Mouse (Mus musculus): ENCODE measurements around the gene Gbf1. TPM values are rescaled to one million over a fixed set of nuclear protein-coding genes. Genes with fewer than 3 reads are reported as not detected.

The Gbf1 gene
- polyA plus RNA-seq, 1 experiment from 2014 or later, result 28.0 TPM

DNA sequence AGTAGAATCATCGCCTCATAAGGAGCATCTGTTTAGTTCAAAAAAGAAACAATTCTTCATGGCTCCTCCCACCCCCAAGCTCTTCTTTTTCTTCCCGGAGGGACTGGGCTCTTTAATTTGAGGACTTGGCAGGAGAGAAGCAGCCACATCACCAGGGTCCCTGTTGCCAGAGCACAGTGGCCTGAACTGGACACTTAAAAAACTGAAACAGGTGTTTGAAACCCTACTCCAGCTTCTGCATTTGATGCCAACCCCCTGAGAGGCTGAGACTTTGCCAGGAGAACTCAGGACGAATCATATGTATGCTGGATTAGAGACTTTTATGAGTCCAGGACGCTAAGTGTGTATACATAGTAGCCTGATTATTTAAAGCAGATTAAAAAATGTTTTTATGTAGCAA lies 73.2 kb downstream of the Gbf1 start:
- no peaks in the 10 kb centered on the region for H3K9me3 ChIP-seq (ENCODE audit: control insufficient read depth)
- H3K4me1 ChIP-seq (replicated peaks; ENCODE audit: control insufficient read depth, insufficient read depth, low read length), result no peaks in the 10 kb centered on the region
- no peak for TF ChIP-seq CTCF (IDR thresholded peaks at IDR 0.05; ENCODE audit: low read depth)
- no peak overlapping the region for H3K4me3 ChIP-seq (ENCODE audit: low read depth, low read length)
- no peaks in the 10 kb centered on the region for H3K27me3 ChIP-seq (replicated peaks; ENCODE audit: control insufficient read depth, insufficient read depth, low read length)
- 61% methylated on average over 4 of the region's 4 CpGs for WGBS
- no peak overlapping the region for H3K4me2 ChIP-seq (replicated peaks; ENCODE audit: low read depth)
- H3K27ac ChIP-seq (ENCODE audit: low read depth, low read length), result no peak overlapping the region
- H3K36me3 ChIP-seq (ENCODE audit: control insufficient read depth, insufficient read depth), result 0 out of 2 replicates have a peak, but pooled peaks cover 4% of the 10 kb centered on the region
- H3K9ac ChIP-seq (ENCODE audit: low read depth, low read length), result no peak overlapping the region
- ATAC-seq, result no peak

DNA sequence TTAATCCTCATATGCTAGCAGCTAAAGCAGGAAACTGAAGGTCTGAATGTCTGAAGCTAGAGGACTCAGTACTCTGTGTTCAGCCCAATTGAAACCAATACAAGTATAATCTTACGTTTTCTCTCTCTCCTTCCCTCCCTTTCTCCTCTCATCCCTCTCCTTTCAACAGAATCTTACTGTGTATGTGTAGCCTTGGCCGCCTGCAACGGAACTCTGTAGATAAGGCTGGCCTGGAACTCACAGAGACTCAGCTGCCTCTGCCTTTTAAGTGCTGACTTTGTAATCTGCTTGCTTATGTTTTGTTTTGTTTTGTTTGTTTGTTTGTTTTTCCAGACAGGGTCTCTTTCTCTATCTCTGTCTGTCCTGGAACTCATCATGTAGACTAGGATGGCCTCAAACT lies 74.0 kb downstream of the Gbf1 start:
- no peaks in the 10 kb centered on the region for H3K4me1 ChIP-seq (replicated peaks; ENCODE audit: control insufficient read depth, insufficient read depth, low read length)
- H3K9me3 ChIP-seq (ENCODE audit: control insufficient read depth), result no peaks in the 10 kb centered on the region
- no peak for ATAC-seq
- no peak overlapping the region for H3K9ac ChIP-seq (ENCODE audit: low read depth, low read length)
- H3K4me3 ChIP-seq (ENCODE audit: low read depth, low read length), result no peak overlapping the region
- TF ChIP-seq CTCF (IDR thresholded peaks at IDR 0.05; ENCODE audit: low read depth), result no peak
- H3K36me3 ChIP-seq (ENCODE audit: control insufficient read depth, insufficient read depth), result 0 out of 2 replicates have a peak, but pooled peaks cover 4% of the 10 kb centered on the region
- no peaks in the 10 kb centered on the region for H3K27me3 ChIP-seq (replicated peaks; ENCODE audit: control insufficient read depth, insufficient read depth, low read length)
- WGBS, result 88% methylated on average over 3 of the region's 3 CpGs
- no peak overlapping the region for H3K27ac ChIP-seq (ENCODE audit: low read depth, low read length)
- H3K4me2 ChIP-seq (replicated peaks; ENCODE audit: low read depth), result no peak overlapping the region

DNA sequence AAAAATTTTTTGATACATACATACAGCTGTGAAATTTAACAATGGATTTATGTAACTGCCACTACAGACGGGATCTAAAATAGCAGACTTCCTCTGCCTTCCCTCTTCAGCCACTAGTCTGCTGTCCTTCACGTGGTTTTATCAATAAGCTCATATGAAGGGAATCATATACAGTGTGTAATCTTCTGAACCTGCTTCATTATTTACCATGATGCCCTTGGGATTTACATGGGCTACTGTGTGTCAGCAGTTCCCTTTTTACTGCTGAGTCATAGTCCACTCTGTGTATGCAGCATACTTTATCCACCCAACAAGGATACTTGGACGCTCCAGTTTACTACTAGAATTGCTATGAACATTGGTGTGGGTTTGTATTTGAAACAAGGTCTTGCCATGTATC lies 75.0 kb downstream of the Gbf1 start:
- Histone ChIP-seq H3K4me3 (ENCODE audit: low read depth, low read length) (no peak overlapping the region), H3K9me3 (ENCODE audit: control insufficient read depth) (no peaks in the 10 kb centered on the region), H3K36me3 (ENCODE audit: control insufficient read depth, insufficient read depth) (0 out of 2 replicates have a peak, but pooled peaks cover 4% of the 10 kb centered on the region), H3K9ac (ENCODE audit: low read depth, low read length) (no peak overlapping the region), H3K4me2 (replicated peaks; ENCODE audit: low read depth) (no peak overlapping the region), H3K4me1 (replicated peaks; ENCODE audit: control insufficient read depth, insufficient read depth, low read length) (no peaks in the 10 kb centered on the region), H3K27ac (ENCODE audit: low read depth, low read length) (no peak overlapping the region), H3K27me3 (replicated peaks; ENCODE audit: control insufficient read depth, insufficient read depth, low read length) (no peaks in the 10 kb centered on the region)
- ATAC-seq, result no peak
- WGBS, result 88% methylated on average over 3 of the region's 3 CpGs
- no peak for TF ChIP-seq CTCF (IDR thresholded peaks at IDR 0.05; ENCODE audit: low read depth)

DNA sequence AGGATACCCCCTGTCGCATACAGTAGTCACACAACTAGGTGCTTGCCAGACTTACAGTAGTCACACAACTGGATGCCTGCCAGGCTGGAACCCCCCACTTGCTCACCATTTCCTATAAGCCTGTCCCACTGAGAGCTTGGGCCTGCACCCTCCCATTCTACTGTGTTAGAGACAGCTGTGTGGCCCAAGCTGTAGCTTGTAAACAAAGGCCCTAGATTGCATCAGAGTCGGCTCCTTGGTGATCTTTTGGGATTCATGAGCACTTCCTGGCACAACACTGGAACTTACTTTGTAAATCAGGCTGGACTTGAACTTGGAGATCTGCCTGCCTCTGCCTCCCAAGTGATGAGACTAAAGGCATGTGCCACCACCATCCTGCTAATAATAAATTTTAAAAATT lies 82.1 kb downstream of the Gbf1 start:
- TF ChIP-seq CTCF (IDR thresholded peaks at IDR 0.05; ENCODE audit: low read depth), result no peak
- Histone ChIP-seq H3K4me2 (replicated peaks; ENCODE audit: low read depth) (no peak overlapping the region), H3K36me3 (ENCODE audit: control insufficient read depth, insufficient read depth) (peaks cover 1% of the 10 kb centered on the region; the same call in 1 of the 2 replicates), H3K9me3 (ENCODE audit: control insufficient read depth) (no peaks in the 10 kb centered on the region), H3K27ac (ENCODE audit: low read depth, low read length) (no peak overlapping the region), H3K27me3 (replicated peaks; ENCODE audit: control insufficient read depth, insufficient read depth, low read length) (no peaks in the 10 kb centered on the region), H3K4me1 (replicated peaks; ENCODE audit: control insufficient read depth, insufficient read depth, low read length) (no peaks in the 10 kb centered on the region), H3K4me3 (ENCODE audit: low read depth, low read length) (no peak overlapping the region), H3K9ac (ENCODE audit: low read depth, low read length) (no peak overlapping the region)
- 81% methylated on average over 2 of the region's 2 CpGs for WGBS
- no peak for ATAC-seq

DNA sequence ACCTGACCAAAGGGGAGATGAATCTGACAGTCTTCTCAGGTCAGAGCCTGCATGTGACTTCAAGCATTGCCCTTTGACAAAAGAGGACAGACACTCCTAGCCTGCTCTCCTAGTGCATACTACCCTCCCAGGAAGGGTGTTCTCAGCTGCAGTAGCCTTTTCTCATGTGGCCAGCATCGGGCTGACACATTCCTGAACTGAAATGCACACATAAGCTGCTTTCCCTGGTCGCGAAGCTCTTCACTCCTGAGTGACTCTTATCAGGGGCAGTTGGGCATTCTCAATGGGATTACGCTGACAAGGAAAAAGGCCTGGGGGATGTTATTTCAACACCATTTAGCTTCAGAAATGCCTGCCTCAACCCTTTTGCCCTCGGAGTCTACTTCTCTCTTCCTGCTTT lies 84.3 kb downstream of the Gbf1 start:
- H3K4me1 ChIP-seq (replicated peaks; ENCODE audit: control insufficient read depth, insufficient read depth, low read length), result no peaks in the 10 kb centered on the region
- no peaks in the 10 kb centered on the region; the same call in 1 of the 2 replicates for H3K36me3 ChIP-seq (ENCODE audit: control insufficient read depth, insufficient read depth)
- no peak overlapping the region for H3K9ac ChIP-seq (ENCODE audit: low read depth, low read length)
- no peak for ATAC-seq
- no peak overlapping the region for H3K27ac ChIP-seq (ENCODE audit: low read depth, low read length)
- H3K9me3 ChIP-seq (ENCODE audit: control insufficient read depth), result no peaks in the 10 kb centered on the region
- WGBS, result 78% methylated on average over 5 of the region's 5 CpGs
- H3K4me2 ChIP-seq (replicated peaks; ENCODE audit: low read depth), result no peak overlapping the region
- TF ChIP-seq CTCF (IDR thresholded peaks at IDR 0.05; ENCODE audit: low read depth), result no peak
- H3K27me3 ChIP-seq (replicated peaks; ENCODE audit: control insufficient read depth, insufficient read depth, low read length), result no peaks in the 10 kb centered on the region
- H3K4me3 ChIP-seq (ENCODE audit: low read depth, low read length), result no peak overlapping the region

DNA sequence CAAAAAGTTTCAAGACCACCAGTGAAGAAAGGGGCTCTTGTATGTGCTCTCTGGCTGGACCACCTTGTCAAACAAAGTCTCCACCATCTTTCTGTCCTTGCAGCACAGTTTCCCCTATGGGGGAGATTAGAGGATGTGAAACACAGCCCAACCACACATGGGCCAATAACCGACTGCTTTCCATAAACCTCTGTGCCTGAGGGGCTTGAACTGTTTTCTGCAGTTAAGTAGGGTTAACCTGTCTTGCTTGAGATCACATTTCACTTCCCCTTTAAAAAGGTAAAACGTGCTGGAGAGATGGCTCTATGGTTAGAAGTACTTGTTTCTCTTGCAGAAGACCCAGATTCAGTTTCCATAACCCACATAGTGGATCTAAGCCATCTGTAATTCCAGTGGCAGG lies 87.9 kb downstream of the Gbf1 start:
- TF ChIP-seq CTCF (IDR thresholded peaks at IDR 0.05; ENCODE audit: low read depth), result no peak
- Histone ChIP-seq H3K9me3 (ENCODE audit: control insufficient read depth) (no peaks in the 10 kb centered on the region), H3K4me3 (ENCODE audit: low read depth, low read length) (no peak overlapping the region), H3K27me3 (replicated peaks; ENCODE audit: control insufficient read depth, insufficient read depth, low read length) (no peaks in the 10 kb centered on the region), H3K4me1 (replicated peaks; ENCODE audit: control insufficient read depth, insufficient read depth, low read length) (no peaks in the 10 kb centered on the region), H3K36me3 (ENCODE audit: control insufficient read depth, insufficient read depth) (peaks cover 3% of the 10 kb centered on the region; the same call in 1 of the 2 replicates), H3K4me2 (replicated peaks; ENCODE audit: low read depth) (no peak overlapping the region), H3K27ac (ENCODE audit: low read depth, low read length) (no peak overlapping the region), H3K9ac (ENCODE audit: low read depth, low read length) (no peak overlapping the region)
- WGBS, result 58% methylated on average over 2 of the region's 2 CpGs
- ATAC-seq, result no peak

DNA sequence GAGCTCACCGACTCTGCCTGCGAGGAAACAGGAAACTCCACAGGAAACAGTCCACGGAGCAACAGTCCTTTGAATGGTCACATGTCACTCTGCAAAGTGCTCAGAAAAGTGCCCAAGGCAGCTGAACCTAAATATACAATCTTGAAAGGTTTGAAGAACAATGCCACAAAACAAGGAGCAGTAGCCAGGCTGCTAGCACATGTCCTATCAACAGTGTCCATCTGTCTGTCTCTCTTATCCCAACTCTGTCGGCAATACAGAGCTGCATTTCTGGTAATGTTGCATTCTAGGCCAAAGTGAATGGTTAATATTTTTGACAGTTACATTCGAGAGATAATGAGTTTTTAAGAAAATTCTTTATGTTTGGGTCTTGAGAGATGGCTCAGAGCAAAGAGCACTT lies 90.1 kb downstream of the Gbf1 start:
- Histone ChIP-seq H3K9ac (ENCODE audit: low read depth, low read length) (no peak overlapping the region), H3K4me2 (replicated peaks; ENCODE audit: low read depth) (no peak overlapping the region), H3K9me3 (ENCODE audit: control insufficient read depth) (no peaks in the 10 kb centered on the region), H3K4me3 (ENCODE audit: low read depth, low read length) (no peak overlapping the region), H3K27ac (ENCODE audit: low read depth, low read length) (no peak overlapping the region), H3K27me3 (replicated peaks; ENCODE audit: control insufficient read depth, insufficient read depth, low read length) (no peaks in the 10 kb centered on the region), H3K4me1 (replicated peaks; ENCODE audit: control insufficient read depth, insufficient read depth, low read length) (no peaks in the 10 kb centered on the region), H3K36me3 (ENCODE audit: control insufficient read depth, insufficient read depth) (peaks cover 8% of the 10 kb centered on the region; the same call in 1 of the 2 replicates)
- no peak for TF ChIP-seq CTCF (IDR thresholded peaks at IDR 0.05; ENCODE audit: low read depth)
- 74% methylated on average over 5 of the region's 5 CpGs for WGBS
- ATAC-seq, result no peak
